Mouse (Mus musculus): ENCODE measurements at regions not wholly inside any gene's neighbourhood (a gene's known extent, or its start where the extent isn't known, plus 50 kb on each side); places are given as distances from the start of the nearest gene placed in this dataset.

GRCm38 (mm10) chr14:61945659-61946058 lies 338.4 kb downstream of the Kcnrg start:
- H3K4me2 ChIP-seq (ENCODE audit: low read depth) = no peak overlapping the region
- ATAC-seq (no peak), DNase-seq (no peak)
- 16% methylated on average over 5 of the region's 5 CpGs for WGBS
- H3K9ac ChIP-seq = 0 out of 2 replicates have a peak overlapping the region, but pooled peaks have one; percentile 14
- H3K27me3 ChIP-seq (ENCODE audit: insufficient read depth, low read length) = no peaks in the 10 kb centered on the region
- TF ChIP-seq CTCF (IDR thresholded peaks at IDR 0.05; ENCODE audit: low read depth) = no peak
- no peak overlapping the region for H3K4me3 ChIP-seq (ENCODE audit: low read depth, low read length)
- no peaks in the 10 kb centered on the region for H3K4me1 ChIP-seq (ENCODE audit: insufficient read depth)
- H3K9me3 ChIP-seq (ENCODE audit: low read length) = no peaks in the 10 kb centered on the region
- H3K27ac ChIP-seq (ENCODE audit: low read depth, low read length) = no peak overlapping the region
- no peaks in the 10 kb centered on the region for H3K36me3 ChIP-seq (ENCODE audit: insufficient read depth)

DNA sequence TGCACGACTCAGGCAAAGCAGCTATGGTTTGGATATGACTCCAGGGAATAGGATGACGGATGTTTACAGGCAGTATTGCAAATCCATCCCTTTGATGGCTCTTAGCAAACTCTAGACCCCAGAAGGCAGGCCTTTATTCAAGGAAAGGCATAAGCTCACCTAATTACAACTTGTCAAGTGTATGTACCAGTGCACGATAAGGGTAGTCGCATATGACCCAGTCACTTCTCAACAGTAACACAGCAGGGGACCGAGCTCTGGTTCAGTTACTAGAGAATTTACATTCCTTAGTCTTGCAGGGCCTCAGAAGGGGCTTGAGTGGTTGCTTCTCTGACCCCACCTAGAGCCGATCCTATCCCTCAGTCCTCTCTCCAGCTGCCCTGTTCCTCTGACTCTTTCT lies 342.2 kb downstream of the Kcnrg start:
- no peak for DNase-seq
- Histone ChIP-seq H3K9ac (no peak overlapping the region), H3K4me3 (ENCODE audit: low read depth, low read length) (no peak overlapping the region), H3K9me3 (ENCODE audit: low read length) (no peaks in the 10 kb centered on the region), H3K27me3 (ENCODE audit: insufficient read depth, low read length) (no peaks in the 10 kb centered on the region), H3K4me2 (ENCODE audit: low read depth) (no peak overlapping the region), H3K36me3 (ENCODE audit: insufficient read depth) (no peaks in the 10 kb centered on the region), H3K4me1 (ENCODE audit: insufficient read depth) (no peaks in the 10 kb centered on the region), H3K27ac (ENCODE audit: low read depth, low read length) (no peak overlapping the region)
- TF ChIP-seq CTCF (IDR thresholded peaks at IDR 0.05; ENCODE audit: low read depth) = no peak
- 56% methylated on average over 6 of the region's 6 CpGs for WGBS
- ATAC-seq = no peak

DNA sequence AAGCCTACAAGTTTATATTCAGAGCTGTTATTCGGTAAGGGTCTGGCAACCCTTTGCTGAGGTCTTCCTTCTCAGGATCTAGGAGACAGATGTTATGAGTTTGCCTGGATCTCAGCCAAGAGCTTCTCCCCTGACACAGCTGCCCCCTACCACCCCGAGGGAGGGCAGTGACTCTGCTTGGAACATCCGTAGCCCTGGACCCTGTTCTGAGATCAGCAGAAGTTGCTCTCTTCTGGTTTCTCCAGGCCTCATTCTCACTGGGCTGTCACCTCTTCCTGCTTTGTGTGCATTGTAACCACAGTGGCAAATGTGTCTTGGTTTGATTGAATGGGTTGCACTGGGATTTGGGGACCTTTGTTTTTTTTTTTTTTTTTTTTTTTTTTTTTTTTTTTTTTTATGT lies 342.4 kb upstream of the Rnaseh2b start:
- no peak for TF ChIP-seq CTCF (IDR thresholded peaks at IDR 0.05; ENCODE audit: low read depth)
- no peaks in the 10 kb centered on the region for H3K27me3 ChIP-seq (ENCODE audit: insufficient read depth, low read length)
- H3K36me3 ChIP-seq (ENCODE audit: insufficient read depth) = no peaks in the 10 kb centered on the region
- H3K4me1 ChIP-seq (ENCODE audit: insufficient read depth) = no peaks in the 10 kb centered on the region
- H3K9me3 ChIP-seq (ENCODE audit: low read length) = no peaks in the 10 kb centered on the region
- no peak overlapping the region for H3K9ac ChIP-seq
- DNase-seq = no peak
- 59% methylated on average over 3 of the region's 3 CpGs for WGBS
- no peak overlapping the region for H3K4me2 ChIP-seq (ENCODE audit: low read depth)
- no peak overlapping the region for H3K4me3 ChIP-seq (ENCODE audit: low read depth, low read length)
- H3K27ac ChIP-seq (ENCODE audit: low read depth, low read length) = no peak overlapping the region
- ATAC-seq = no peak

GRCm38 (mm10) chr14:61953029-61953428 lies 339.4 kb upstream of the Rnaseh2b start:
- TF ChIP-seq CTCF (IDR thresholded peaks at IDR 0.05; ENCODE audit: low read depth) = no peak
- no peak overlapping the region for H3K27ac ChIP-seq (ENCODE audit: low read depth, low read length)
- H3K36me3 ChIP-seq (ENCODE audit: insufficient read depth) = no peaks in the 10 kb centered on the region
- H3K4me3 ChIP-seq (ENCODE audit: low read depth, low read length) = no peak overlapping the region
- no peak overlapping the region for H3K9ac ChIP-seq
- H3K4me1 ChIP-seq (ENCODE audit: insufficient read depth) = no peaks in the 10 kb centered on the region
- no peak overlapping the region for H3K4me2 ChIP-seq (ENCODE audit: low read depth)
- ATAC-seq (no peak), DNase-seq (no peak)
- H3K27me3 ChIP-seq (ENCODE audit: insufficient read depth, low read length) = no peaks in the 10 kb centered on the region
- no peaks in the 10 kb centered on the region for H3K9me3 ChIP-seq (ENCODE audit: low read length)
- WGBS = 96% methylated on average over 4 of the region's 4 CpGs

- ATAC-seq (no peak), DNase-seq (no peak)
- H3K4me1 ChIP-seq (ENCODE audit: insufficient read depth) = no peaks in the 10 kb centered on the region
- no peaks in the 10 kb centered on the region for H3K36me3 ChIP-seq (ENCODE audit: insufficient read depth)
- H3K9me3 ChIP-seq (ENCODE audit: low read length) = no peaks in the 10 kb centered on the region
- no peak overlapping the region for H3K9ac ChIP-seq
- no peak overlapping the region for H3K27ac ChIP-seq (ENCODE audit: low read depth, low read length)
- H3K4me2 ChIP-seq (ENCODE audit: low read depth) = no peak overlapping the region
- TF ChIP-seq CTCF (IDR thresholded peaks at IDR 0.05; ENCODE audit: low read depth) = no peak
- no peaks in the 10 kb centered on the region for H3K27me3 ChIP-seq (ENCODE audit: insufficient read depth, low read length)
- no peak overlapping the region for H3K4me3 ChIP-seq (ENCODE audit: low read depth, low read length)
Measured at GRCm38 (mm10) chr14:61955416-61955815, 337.0 kb upstream of the Rnaseh2b start.

DNA sequence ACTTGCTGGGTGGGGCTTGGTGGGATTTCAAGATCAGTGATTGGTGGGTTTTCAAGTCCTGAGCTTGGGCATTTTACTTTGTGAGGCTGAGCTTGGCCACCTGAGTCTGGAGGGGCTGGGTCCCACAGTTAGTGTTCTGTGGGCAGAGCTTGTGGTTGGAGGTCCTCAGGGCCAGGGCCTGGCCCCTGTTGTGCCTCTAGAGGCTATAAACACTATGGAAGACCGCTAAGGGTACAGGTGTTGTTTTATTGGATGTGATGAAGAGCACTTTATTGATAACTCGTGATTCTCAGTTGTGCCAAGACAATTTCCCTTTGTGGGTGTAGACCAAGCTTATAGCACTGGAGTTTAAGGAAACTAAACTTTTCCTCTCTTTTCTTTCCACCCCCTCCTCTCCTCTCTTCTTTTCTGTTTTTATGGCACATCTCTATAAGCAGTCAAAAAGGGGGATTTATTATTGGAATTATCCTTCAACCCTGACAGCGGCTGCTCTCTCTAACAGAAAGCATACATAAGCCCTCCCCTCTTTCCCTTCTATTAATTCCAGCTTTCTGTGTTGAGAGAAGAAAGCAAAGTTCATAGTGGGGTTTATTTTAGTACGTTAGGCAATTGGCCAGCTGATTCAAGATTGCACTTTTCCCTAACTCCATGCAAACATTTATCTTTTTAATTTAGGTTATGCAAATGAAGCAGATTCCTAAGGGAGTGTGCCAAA lies 332.0 kb upstream of the Rnaseh2b start:
- no peak for TF ChIP-seq CTCF (IDR thresholded peaks at IDR 0.05; ENCODE audit: low read depth)
- 72% methylated on average over 4 of the region's 4 CpGs for WGBS

DNA sequence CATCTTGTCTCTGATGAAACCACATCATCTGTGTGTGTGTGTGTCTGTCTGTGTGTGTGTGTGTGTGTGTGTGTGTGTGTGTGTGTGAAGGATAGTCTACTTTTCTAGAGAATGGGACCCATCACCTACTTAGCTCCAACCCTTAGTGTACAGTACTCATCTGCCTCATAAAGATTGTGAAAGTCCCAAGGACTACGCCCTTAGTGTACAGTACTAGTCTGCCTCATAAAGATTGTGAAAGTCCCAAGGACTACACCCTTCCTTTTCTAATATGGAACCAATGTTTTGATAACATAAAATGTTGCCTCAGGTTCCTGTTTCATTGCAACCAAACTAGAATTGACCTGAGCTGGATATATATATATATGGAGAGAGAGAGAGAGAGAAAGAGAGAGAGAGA lies 323.9 kb upstream of the Rnaseh2b start:
- DNase-seq (no peak), ATAC-seq (no peak)
- H3K4me3 ChIP-seq (ENCODE audit: low read depth, low read length) = no peak overlapping the region
- H3K27ac ChIP-seq (ENCODE audit: low read depth, low read length) = no peak overlapping the region
- no peaks in the 10 kb centered on the region for H3K4me1 ChIP-seq (ENCODE audit: insufficient read depth)
- 95% methylated on average over 1 of the region's 1 CpGs for WGBS
- no peak for TF ChIP-seq CTCF (IDR thresholded peaks at IDR 0.05; ENCODE audit: low read depth)
- H3K27me3 ChIP-seq (ENCODE audit: insufficient read depth, low read length) = no peaks in the 10 kb centered on the region
- no peaks in the 10 kb centered on the region for H3K36me3 ChIP-seq (ENCODE audit: insufficient read depth)
- H3K9me3 ChIP-seq (ENCODE audit: low read length) = no peaks in the 10 kb centered on the region
- H3K9ac ChIP-seq = no peak overlapping the region
- no peak overlapping the region for H3K4me2 ChIP-seq (ENCODE audit: low read depth)

More for the DNA sequence above, 332.0 kb upstream of the Rnaseh2b start:
- no peaks in the 10 kb centered on the region for H3K4me1 ChIP-seq (ENCODE audit: insufficient read depth)
- H3K4me3 ChIP-seq (ENCODE audit: low read depth, low read length) = no peak overlapping the region
- H3K27ac ChIP-seq (ENCODE audit: low read depth, low read length) = no peak overlapping the region
- H3K4me2 ChIP-seq (ENCODE audit: low read depth) = no peak overlapping the region
- ATAC-seq (no peak), DNase-seq (no peak)
- H3K36me3 ChIP-seq (ENCODE audit: insufficient read depth) = no peaks in the 10 kb centered on the region
- no peaks in the 10 kb centered on the region for H3K27me3 ChIP-seq (ENCODE audit: insufficient read depth, low read length)
- no peaks in the 10 kb centered on the region for H3K9me3 ChIP-seq (ENCODE audit: low read length)
- H3K9ac ChIP-seq = no peak overlapping the region

Data from forebrain, postnatal 0 days (tissue).